9 mouse cellular contexts compared by ENCODE assay signal in genomic region chr11:11113576-11114233, GRCm38 (mm10). TPM values are rescaled to one million over a fixed set of nuclear protein-coding genes. Genes with fewer than 3 reads are reported as not detected.
DNase-seq lines count a peak whose midpoint lies in the region; ATAC-seq lines count a peak whose summit lies in the region.
"Had no signal": no experiment of that assay in that cellular context is flagged by ENCODE, and none has a peak within 500 bp of the region (broad histone marks: within the 10 kb centered on the region; RNA-seq: fewer than 3 reads in every experiment).

Gene Vwc2, plus strand, starts transcription at chr11:11114223.

- H3K4me2 ChIP-seq in kidney, embryonic 16.5 days (replicated peaks; ENCODE audit: low read depth, low read length) = peak within 1 kb of the TSS; percentile 76
- peak within 1 kb of the TSS; percentile 93 for H3K4me2 ChIP-seq in hindbrain, embryonic 14.5 days (replicated peaks)
- peak within 1 kb of the TSS; percentile 37 for H3K4me2 ChIP-seq in liver, embryonic 12.5 days
- H3K4me2 ChIP-seq in stomach, embryonic 14.5 days (replicated peaks; ENCODE audit: low read depth, low read length) = peak within 1 kb of the TSS; percentile 84

- ATAC-seq in kidney, embryonic 16.5 days (ENCODE audit: low FRiP score, low TSS enrichment) = peak; percentile 44
- ATAC-seq in hindbrain, embryonic 14.5 days (ENCODE audit: low FRiP score) = peak; percentile 61
- no peak for ATAC-seq in liver, embryonic 12.5 days
- ATAC-seq in stomach, embryonic 14.5 days (ENCODE audit: insufficient number of reproducible peaks, insufficient read depth, low FRiP score, low read depth) = peak; percentile 56; the same call in 1 of the 2 replicates
- ATAC-seq in activated CD4-positive, CD25-positive, alpha-beta regulatory T cell, adult 4 months = no peak

- H3K9ac ChIP-seq in kidney, embryonic 16.5 days (replicated peaks; ENCODE audit: low read length) = no peak within 1 kb of the TSS; the same call in 1 of the 2 replicates
- peak within 1 kb of the TSS; percentile 68 for H3K9ac ChIP-seq in hindbrain, embryonic 14.5 days
- no peak within 1 kb of the TSS for H3K9ac ChIP-seq in liver, embryonic 12.5 days
- no peak within 1 kb of the TSS; the same call in 1 of the 2 replicates for H3K9ac ChIP-seq in stomach, embryonic 14.5 days (replicated peaks; ENCODE audit: low read depth, low read length)

- no peak for DNase-seq in kidney, postnatal 36 days
- peak; percentile 67 for DNase-seq in embryonic facial prominence, embryonic 10.5 days (ENCODE audit: low spot score)
- DNase-seq in hindbrain, embryonic 14.5 days (ENCODE audit: low spot score) = peak; percentile 56
- DNase-seq in adrenal gland, adult 8-10 months = no peak

- H3K4me3 ChIP-seq in kidney, embryonic 16.5 days (ENCODE audit: low read length) = peak within 1 kb of the TSS; percentile 48
- peak within 1 kb of the TSS; percentile 70 for H3K4me3 ChIP-seq in embryonic facial prominence, embryonic 10.5 days
- peak within 1 kb of the TSS; percentile 59 for H3K4me3 ChIP-seq in hindbrain, embryonic 14.5 days (replicated peaks; ENCODE audit: low read length)
- no peak within 1 kb of the TSS; the same call in 1 of the 2 replicates for H3K4me3 ChIP-seq in liver, embryonic 12.5 days
- peak within 1 kb of the TSS; percentile 40 for H3K4me3 ChIP-seq in stomach, embryonic 14.5 days (ENCODE audit: low read depth, low read length)

- H3K9me3 ChIP-seq in kidney, embryonic 16.5 days (ENCODE audit: low read length) = no peaks in the 10 kb centered on the region
- no peaks in the 10 kb centered on the region for H3K9me3 ChIP-seq in embryonic facial prominence, embryonic 10.5 days
- H3K9me3 ChIP-seq in hindbrain, embryonic 14.5 days (ENCODE audit: control insufficient read depth, low read length) = no peaks in the 10 kb centered on the region
- H3K9me3 ChIP-seq in liver, embryonic 12.5 days (replicated peaks) = no peaks in the 10 kb centered on the region
- no peaks in the 10 kb centered on the region for H3K9me3 ChIP-seq in stomach, embryonic 14.5 days (ENCODE audit: control insufficient read depth, low read depth, low read length)

- WGBS in kidney, embryonic 16.5 days = 2% methylated on average over 22 of the region's 28 CpGs
- under 1% methylated on average over 28 of the region's 28 CpGs for WGBS in embryonic facial prominence, embryonic 10.5 days
- 0% methylated on average over 28 of the region's 28 CpGs for WGBS in hindbrain, embryonic 14.5 days
- 4% methylated on average over 28 of the region's 28 CpGs for WGBS in liver, embryonic 12.5 days (ENCODE audit: insufficient replicate concordance)
- WGBS in stomach, embryonic 14.5 days = 1% methylated on average over 28 of the region's 28 CpGs

- peaks cover 27% of the 10 kb centered on the region for H3K4me1 ChIP-seq in kidney, embryonic 16.5 days (ENCODE audit: insufficient read depth, low read length)
- peaks cover 32% of the 10 kb centered on the region for H3K4me1 ChIP-seq in embryonic facial prominence, embryonic 10.5 days
- 0 out of 2 replicates have a peak, but pooled peaks cover 17% of the 10 kb centered on the region for H3K4me1 ChIP-seq in hindbrain, embryonic 14.5 days (replicated peaks; ENCODE audit: control insufficient read depth, insufficient read depth, low read length)
- H3K4me1 ChIP-seq in liver, embryonic 12.5 days = no peaks in the 10 kb centered on the region
- H3K4me1 ChIP-seq in stomach, embryonic 14.5 days (ENCODE audit: control insufficient read depth, insufficient read depth, low read length) = no peaks in the 10 kb centered on the region; the same call in none of the 2 replicates

- no peaks in the 10 kb centered on the region for H3K36me3 ChIP-seq in kidney, embryonic 16.5 days (ENCODE audit: insufficient read depth, low read length)
- no peaks in the 10 kb centered on the region for H3K36me3 ChIP-seq in embryonic facial prominence, embryonic 10.5 days (replicated peaks)
- H3K36me3 ChIP-seq in hindbrain, embryonic 14.5 days (replicated peaks; ENCODE audit: control insufficient read depth, insufficient read depth) = no peaks in the 10 kb centered on the region
- no peaks in the 10 kb centered on the region for H3K36me3 ChIP-seq in liver, embryonic 12.5 days
- H3K36me3 ChIP-seq in stomach, embryonic 14.5 days (ENCODE audit: control insufficient read depth, insufficient read depth, low read length) = no peaks in the 10 kb centered on the region

- H3K27ac ChIP-seq in kidney, embryonic 16.5 days (ENCODE audit: low read length) = no peak within 1 kb of the TSS
- H3K27ac ChIP-seq in embryonic facial prominence, embryonic 10.5 days (replicated peaks) = no peak within 1 kb of the TSS
- no peak within 1 kb of the TSS for H3K27ac ChIP-seq in hindbrain, embryonic 14.5 days
- H3K27ac ChIP-seq in liver, embryonic 12.5 days = no peak within 1 kb of the TSS
- H3K27ac ChIP-seq in stomach, embryonic 14.5 days (ENCODE audit: low read length) = no peak within 1 kb of the TSS

- peaks cover 58% of the 10 kb centered on the region for H3K27me3 ChIP-seq in kidney, embryonic 16.5 days (ENCODE audit: insufficient read depth, low read length)
- H3K27me3 ChIP-seq in embryonic facial prominence, embryonic 10.5 days (replicated peaks; ENCODE audit: low read depth, poor library complexity, severe bottlenecking) = peaks cover 67% of the 10 kb centered on the region
- peaks cover 58% of the 10 kb centered on the region for H3K27me3 ChIP-seq in hindbrain, embryonic 14.5 days (ENCODE audit: control insufficient read depth, insufficient read depth, low read length)
- peaks cover 57% of the 10 kb centered on the region for H3K27me3 ChIP-seq in liver, embryonic 12.5 days (replicated peaks)
- peaks cover 43% of the 10 kb centered on the region for H3K27me3 ChIP-seq in stomach, embryonic 14.5 days (ENCODE audit: control insufficient read depth, insufficient read depth, low read length)

RNA-seq across cellular contexts. Expression of gene Vwc2, which starts in this region (rescaled TPM):
- polyA plus RNA-seq in kidney, embryonic 16.5 days (2015; fragmentation: Nextera tagmentation; extraction: Ambion mirVana) = 1.1 and 1.2 TPM in 2 replicates
- 1.0 and 1.7 TPM in 2 replicates for polyA plus RNA-seq in embryonic facial prominence, embryonic 10.5 days (2016; fragmentation: Nextera tagmentation; extraction: Ambion mirVana)
- 12.0 and 13.0 TPM in 2 replicates for polyA plus RNA-seq in hindbrain, embryonic 14.5 days (2014; fragmentation: Nextera tagmentation; extraction: Ambion mirVana)
- polyA plus RNA-seq in liver, embryonic 12.5 days (2016; fragmentation: Nextera tagmentation; extraction: Ambion mirVana) = 0.15 and 0.18 TPM in 2 replicates
- 1.8 and 2.1 TPM in 2 replicates for polyA plus RNA-seq in stomach, embryonic 14.5 days (2014; fragmentation: Nextera tagmentation; extraction: Ambion mirVana)
- under 1 TPM; 0.48 to 0.98 (median 0.69) TPM for total RNA-seq in adrenal gland, adult 8-10 months (2022)
- under 1 TPM in 1 of 2 experiments, not detected in 1; 0.15 TPM for polyA plus RNA-seq in activated CD4-positive, CD25-positive, alpha-beta regulatory T cell, adult 4 months (2017; shearing (Covaris generic))
- polyA plus RNA-seq: liver, adult 2 months had no signal

Comparison
In these comparisons a context has a peak if more than half of its experiments do, and no peak if none do; other contexts are left out.
1. ATAC-seq: peak in kidney, embryonic 16.5 days (single experiment), hindbrain, embryonic 14.5 days (single experiment) and stomach, embryonic 14.5 days (single experiment); none in liver, embryonic 12.5 days (single experiment) and activated CD4-positive, CD25-positive, alpha-beta regulatory T cell, adult 4 months (single experiment).
2. H3K4me2 ChIP-seq: peak in every context shown above with its lines; median percentile 93 in hindbrain, embryonic 14.5 days; 84 in stomach, embryonic 14.5 days; 76 in kidney, embryonic 16.5 days; 37 in liver, embryonic 12.5 days.
3. DNase-seq: peak in embryonic facial prominence, embryonic 10.5 days (single experiment) and hindbrain, embryonic 14.5 days (single experiment); none in kidney, postnatal 36 days (0 of 2) and adrenal gland, adult 8-10 months (single experiment).